Mouse (Mus musculus): Measurements from ENCODE around the gene Ern2.
A peak's percentile ranks its signal among the peaks of the same experiment; 100 is the strongest.

Ern2 gene

GRCm38 (mm10) chr7:122186043-122186442, at the start of gene Ern2:
Gene Ern2, minus strand, starts transcription at chr7:122186207.
- no peak for DNase-seq

DNA sequence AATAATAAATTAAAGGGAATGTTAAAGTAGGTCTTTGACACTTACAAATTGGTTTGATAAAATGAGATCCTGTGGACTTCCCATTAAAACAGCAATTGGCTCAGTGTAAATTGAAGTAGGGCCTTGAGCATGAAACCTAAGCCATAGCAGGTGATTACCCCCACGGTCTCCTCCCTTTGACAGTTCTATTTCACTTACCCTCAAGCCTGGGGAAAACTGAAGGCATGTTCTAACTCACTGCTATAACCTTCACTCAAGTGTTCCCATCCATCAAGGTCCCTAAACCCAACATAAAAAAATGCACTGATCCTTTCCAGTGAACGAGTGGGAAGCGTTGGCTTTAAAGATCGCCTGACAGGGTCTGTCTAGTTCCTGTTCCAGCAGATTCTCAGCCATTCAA, 44.9 kb upstream of the Ern2 start:
- DNase-seq, result no peak

GRCm38 (mm10) chr7:122229916-122230315, 43.9 kb upstream of the Ern2 start:
- no peak for DNase-seq

DNA sequence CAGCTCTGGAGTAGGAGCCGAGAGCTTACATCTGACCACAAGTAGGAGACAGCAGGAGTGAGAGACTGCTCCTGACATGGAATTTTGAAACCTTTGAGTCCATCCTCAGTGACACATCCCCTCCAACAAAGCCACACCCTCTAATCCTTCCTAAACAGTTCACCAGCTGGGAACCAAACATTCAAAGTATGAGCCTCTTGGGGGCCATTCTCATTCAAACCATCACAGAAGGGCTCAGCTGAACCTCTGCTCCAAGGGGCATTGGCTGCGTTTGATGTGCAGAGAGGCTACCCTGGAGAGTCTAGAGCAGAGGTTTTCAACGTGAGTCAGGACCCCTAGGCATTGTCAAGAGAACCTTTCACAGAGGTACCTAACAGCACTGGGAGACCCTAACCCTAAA, 43.3 kb upstream of the Ern2 start:
- DNase-seq, result no peak

DNA sequence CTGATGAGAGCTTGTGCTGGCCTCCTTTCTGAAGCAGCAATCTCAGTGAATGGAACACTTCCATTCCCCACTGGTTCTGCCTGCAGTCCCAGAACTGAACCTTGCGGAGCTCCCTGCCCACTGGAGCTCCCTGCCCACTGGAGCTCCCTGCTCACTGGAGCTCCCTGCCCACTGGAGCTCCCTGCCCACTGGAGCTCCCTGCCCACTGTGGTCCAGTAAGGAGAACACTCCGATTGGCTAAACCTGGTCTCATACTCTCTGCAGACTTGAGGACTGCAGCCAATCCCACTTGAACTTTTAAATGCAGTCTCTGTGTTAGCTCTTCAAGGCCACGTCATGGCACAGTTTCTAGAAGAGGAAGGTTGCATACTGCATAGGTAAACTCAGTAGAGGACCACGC, 40.7 kb upstream of the Ern2 start:
- DNase-seq, result no peak

DNA sequence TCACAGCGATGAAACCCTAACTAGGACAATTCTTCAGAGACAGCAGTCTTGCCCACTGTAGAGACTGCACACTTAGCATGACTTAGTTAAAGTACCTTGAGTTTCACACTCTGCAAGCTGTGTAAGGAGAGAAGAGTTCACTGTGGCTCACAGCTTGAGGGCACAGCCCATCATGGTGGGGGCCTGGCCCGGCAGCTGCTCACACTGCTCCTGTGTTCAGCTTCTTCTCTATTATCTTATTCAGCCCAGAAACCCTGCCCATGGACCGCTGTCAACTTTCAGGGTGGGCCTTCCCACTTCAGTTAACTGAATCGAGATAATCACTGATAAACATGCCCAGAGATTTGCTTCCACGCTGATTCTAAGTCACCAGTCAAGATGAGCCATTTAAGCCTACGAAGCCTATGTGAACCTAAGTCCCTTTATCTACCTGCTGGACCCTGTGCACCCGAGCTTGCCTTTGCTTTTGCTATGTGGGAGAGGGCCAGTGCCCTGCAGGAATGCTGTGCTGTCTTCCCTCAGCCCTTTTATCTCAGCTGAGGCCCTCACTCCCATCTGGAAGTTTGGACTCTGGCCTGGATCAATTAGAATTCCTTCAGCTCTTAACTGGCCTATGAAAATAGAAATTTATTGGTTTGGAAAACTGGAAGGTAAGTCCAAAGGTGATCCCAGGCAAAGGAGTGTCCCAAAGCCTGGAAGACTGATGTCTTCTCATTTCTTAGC, 40.2 kb upstream of the Ern2 start:
- DNase-seq, result no peak

DNA sequence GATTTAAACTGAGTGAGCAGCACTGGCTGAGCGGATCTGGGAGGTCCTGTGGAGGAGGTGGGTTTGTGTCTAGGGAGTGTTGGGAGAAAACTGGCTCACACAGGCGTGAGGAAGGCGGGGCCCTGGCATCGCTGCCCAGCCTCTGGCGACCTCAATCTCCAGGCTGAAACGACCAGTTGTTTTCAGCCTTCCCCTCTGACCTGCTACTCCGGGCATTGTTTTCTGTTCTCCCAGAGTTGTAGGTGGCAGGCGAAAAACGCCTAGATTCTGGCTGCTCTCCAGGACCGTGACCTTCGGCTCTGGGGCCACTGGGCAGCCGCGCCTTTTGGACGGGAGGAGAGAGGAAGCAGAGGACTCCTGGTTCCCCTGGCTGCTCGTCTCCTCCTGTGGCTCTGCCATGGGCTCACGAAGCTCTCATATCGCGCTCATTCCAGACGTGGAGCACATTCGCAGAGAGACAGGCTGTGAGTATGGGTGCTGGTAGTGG, 33.4 kb upstream of the Ern2 start, which contains the start of gene Chp2:
Chp2 (plus strand) TSS at position 182 of the 487 bp plus-strand sequence.
- no peak for DNase-seq

DNA sequence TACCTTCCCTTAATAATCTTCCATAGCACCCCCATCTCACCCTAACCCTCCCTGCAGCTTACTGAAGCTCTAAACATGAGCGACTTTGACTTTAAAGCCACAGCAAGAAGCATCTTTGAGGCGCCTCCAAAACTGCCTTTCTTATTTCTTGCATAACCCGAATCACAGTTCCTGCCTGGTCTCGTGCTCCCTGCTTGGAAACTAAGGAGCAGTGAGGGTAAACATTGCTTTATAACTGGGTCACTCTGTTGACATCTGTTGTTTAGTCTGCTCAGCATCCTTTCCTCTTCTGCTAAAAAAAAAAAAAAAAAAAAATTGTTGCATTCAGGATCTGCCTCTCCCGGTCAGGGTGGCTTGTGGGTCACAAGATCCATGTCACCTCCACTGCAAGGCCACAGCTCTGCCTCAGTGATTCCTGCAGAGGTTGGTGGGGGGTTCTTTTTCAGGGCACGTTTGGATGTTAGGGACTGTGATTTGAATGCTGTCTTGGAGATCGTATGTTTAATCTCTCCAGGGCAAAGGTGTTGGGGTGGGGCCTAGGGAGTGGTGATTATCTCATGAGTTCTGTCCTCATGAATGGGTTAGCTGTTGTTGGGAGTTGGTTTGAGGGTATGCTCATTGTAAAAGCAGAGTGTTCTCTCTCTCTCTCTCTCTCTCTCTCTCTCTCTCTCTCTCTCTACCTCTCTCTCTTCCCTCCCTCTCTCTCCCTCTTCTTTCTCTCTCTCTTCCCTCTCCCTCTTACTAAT, 22.4 kb upstream of the Ern2 start:
- DNase-seq, result no peak

DNA sequence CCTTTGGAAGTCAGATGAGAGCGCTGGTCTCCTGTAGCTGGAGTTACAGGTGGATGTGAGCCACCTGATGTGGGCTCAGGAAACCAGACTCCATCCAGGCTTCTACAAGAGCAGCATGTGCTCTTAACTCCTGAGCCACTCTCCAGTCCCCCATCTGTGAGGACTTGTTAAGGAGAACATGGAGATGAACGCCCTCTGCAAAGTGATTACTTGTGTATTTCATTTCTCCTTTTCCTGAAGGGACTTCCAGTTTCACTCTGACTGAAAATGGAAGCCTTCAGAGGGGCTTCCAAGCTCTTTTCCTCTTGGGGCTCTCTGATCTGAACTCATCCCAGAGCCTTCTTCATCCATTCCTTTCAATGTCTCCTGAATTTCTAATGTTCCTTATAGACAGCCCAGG, 20.1 kb upstream of the Ern2 start:
- DNase-seq, result no peak

DNA sequence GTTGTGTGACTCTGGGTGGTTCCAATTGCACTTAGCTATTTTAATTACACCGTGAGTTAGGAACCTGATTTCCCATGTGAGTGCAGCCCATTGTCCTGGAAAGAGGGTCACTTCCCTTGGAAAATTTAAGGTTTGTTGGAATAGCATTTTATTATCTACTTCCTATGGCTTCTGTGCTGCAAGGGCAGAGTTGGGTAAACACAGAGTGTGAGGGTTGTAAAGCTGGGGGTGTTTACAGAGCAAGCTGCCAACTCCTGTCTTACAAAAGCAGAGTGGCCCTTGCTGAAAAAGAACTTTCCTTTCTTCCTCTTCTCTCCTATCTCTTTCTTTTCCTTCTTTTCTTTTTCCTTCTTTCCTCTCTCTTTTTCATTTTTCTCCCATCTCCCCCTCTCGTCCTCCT, 17.9 kb upstream of the Ern2 start:
- DNase-seq, result no peak

DNA sequence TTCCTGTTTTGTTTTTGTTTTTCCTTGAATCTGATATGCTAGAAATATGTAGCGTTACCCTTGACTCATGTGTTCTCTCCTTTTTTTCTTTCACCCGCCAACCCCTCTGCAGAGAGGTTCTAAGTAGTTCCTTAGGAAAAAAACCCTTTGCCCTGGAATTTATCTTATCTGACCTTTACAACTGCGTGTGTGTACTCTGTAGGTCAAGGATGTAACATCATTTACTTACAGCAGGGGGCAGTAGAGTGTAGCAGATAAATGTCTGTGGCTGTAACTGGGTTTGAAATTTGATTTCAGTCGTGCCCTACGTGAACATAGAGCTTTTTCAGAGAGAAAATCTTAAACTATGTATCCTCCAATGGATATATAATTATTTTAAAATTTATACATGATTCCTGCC, 13.3 kb upstream of the Ern2 start:
- no peak for DNase-seq

GRCm38 (mm10) chr7:122197306-122197705, 11.3 kb upstream of the Ern2 start:
- peak; percentile 75 for DNase-seq

- no peak for DNase-seq
Measured at GRCm38 (mm10) chr7:122196771-122197170, 10.8 kb upstream of the Ern2 start.

- DNase-seq, result no peak
Measured at GRCm38 (mm10) chr7:122193919-122194318, 7.9 kb upstream of the Ern2 start.

DNA sequence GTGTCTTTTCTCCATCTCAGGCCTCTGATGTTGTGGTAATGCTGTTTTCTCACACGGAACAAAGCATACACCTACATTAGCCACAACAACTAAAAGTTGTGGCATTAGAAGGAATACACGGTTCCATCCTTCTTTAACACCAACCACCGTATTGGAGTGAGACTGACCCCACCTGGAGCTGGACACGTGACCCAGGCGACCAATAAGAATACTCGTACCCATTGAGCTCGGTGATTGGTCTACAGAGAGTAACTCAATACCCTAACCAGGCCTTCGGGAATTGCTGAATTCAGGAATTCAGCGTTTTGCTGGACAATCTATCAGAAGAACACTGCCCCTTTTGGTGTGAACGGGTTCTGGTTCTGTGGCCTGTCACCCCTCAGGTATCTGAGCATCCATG, 5.1 kb upstream of the Ern2 start:
- no peak for DNase-seq

GRCm38 (mm10) chr7:122189484-122189883, 3.5 kb upstream of the Ern2 start:
- DNase-seq, result peak; percentile 82

DNA sequence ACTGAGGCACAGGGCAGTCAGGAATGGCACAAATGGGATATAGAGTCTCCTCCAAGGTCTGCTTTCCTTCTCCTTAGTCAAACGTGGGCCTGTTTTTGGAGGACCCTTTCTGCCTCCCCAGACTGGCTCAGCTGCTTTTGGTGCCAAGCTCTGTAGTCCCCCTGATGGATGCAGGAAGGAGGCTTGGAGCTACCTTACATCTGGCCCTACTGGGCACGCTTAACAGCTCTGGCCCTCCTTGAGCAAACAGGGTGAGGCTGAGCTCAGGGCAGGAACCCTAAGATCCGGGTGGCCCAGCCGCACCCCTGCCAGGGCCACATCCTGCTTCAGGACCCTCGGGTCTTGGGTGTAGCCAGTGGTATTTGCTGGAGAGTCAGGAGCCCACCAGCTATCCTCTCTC, 1.4 kb downstream of the Ern2 start:
- no peak for DNase-seq

DNA sequence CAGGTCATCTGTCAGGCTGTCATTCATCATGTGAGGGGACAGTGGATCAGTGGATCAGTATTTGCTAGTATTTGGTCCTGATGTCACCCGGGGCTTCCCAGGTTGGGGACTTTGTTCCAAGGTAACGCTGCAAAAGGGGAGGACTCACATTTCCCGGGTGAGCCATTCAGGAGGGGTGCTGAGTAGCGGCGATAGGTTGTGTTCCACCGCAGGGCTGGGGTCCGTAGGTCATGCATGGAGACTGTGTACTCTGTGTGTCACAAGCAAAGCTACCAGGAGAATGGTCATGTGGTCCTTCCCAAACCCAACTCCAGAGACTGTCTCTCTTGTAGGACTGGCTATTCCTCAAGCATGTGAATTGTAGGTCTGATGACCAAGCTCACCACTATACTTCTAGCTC, 5.3 kb downstream of the Ern2 start:
- no peak for DNase-seq

- no peak for DNase-seq
Measured at GRCm38 (mm10) chr7:122171613-122172012, 14.4 kb downstream of the Ern2 start.

DNA sequence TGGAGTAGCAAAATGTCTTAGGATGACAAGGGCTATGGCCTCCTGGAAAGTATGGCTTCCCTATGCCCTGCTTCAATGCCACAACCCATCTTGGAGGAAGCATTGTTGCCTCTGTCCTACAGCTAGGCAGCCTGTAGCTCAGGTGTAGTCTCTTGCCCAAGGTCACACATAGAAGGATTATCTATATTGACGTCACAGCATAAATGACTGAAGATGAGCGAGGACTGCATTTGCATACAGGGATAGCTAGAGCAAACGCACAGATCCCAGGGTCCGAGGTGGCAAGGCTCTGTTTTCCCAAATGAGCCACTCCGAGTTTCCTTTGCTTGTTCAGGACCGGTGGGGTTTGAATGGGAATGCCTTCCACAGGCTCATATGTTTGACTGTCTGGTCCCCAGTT, 15.3 kb downstream of the Ern2 start:
- no peak for DNase-seq

DNA sequence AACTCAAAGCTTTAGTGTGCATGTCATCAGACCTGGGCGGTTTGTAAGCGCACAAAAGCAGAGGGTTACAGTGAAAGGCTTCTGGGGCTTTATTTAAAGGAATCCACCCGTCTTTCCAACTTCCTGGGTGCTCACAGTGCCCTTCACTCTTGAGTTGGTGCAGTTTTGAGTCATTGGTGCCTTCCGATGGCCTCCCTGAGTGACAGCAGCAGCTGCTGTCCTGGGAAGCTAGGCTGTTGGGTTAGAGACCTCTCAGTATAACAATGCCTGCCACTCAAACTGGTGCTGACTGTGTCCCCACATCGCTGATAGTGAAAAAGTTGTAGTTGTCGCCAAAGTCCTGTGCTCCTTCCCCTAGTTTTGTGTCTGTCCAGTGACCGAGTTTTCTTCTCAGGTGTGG, 18.8 kb downstream of the Ern2 start:
- DNase-seq, result no peak

DNA sequence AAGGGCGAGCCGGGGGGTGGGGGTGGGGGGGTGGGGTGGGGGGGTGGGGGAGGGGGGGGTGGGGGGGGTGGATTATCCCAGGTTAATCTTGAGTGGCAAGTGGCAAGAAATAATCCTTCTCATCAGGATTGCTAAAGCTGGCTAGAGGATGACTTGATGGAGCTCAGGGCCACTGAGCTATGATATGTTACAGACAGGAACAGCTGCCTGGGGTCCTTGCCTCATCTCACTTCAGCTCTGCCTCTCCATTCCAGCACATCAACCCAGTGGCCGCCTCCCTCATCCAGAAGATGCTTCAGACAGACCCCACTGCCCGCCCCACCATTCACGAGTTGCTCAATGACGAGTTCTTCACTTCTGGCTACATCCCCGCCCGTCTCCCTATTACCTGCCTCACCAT, 22.2 kb downstream of the Ern2 start:
- DNase-seq, result no peak

DNA sequence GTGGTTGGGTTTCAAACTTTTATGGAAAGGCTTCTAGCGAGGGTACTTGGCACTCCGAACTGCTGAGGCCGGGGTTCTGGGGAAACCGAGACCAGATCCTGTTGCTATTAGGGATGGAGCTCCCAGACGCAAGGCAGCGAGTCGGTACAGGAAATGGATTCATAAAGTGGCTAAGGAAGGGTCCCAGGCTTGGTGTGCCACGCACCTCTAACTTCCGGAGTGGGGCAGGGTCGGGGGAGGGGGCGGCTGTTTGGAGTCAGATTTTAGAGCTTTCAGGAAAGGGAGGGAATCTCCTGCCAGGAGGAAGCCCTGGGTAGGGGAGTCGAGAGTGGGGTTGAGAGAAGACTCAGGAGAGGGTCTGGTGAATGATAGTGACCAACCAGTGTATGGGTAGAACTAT, 26.0 kb downstream of the Ern2 start:
- DNase-seq, result peak; percentile 41
